Mouse (Mus musculus): Measurements from ENCODE around the gene Spryd4. TPM values are rescaled to one million over a fixed set of nuclear protein-coding genes. Genes with fewer than 3 reads are reported as not detected.
"Not testable (repeated sequence)": the region's sequence is repeated elsewhere in the genome, so short reads cannot be mapped to it uniquely, and the experiment has no call there.

Gene Spryd4
- polyA plus RNA-seq, 1 experiment from 2014 or later, result 22.4 TPM

GRCm38 (mm10) chr10:128194551-128195461 is 16.8 kb downstream of the Spryd4 start:
- H3K4me2 ChIP-seq (replicated peaks), result peak overlapping the region; percentile 98
- 0 out of 2 replicates have a peak overlapping the region, but pooled peaks have one; percentile 63 for H3K27ac ChIP-seq
- H3K4me3 ChIP-seq (replicated peaks; ENCODE audit: low read length), result peak overlapping the region; percentile 71
- H3K36me3 ChIP-seq (replicated peaks; ENCODE audit: control insufficient read depth, insufficient read depth), result no peaks in the 10 kb centered on the region
- no peaks in the 10 kb centered on the region for H3K9me3 ChIP-seq (ENCODE audit: control insufficient read depth, low read length)
- ATAC-seq (ENCODE audit: low FRiP score) (peak; percentile 87), DNase-seq (ENCODE audit: low spot score) (no peak)
- H3K9ac ChIP-seq, result peak overlapping the region; percentile 78
- under 1% methylated on average over 62 of the region's 79 CpGs for WGBS
- peaks cover 8% of the 10 kb centered on the region; the same call in 1 of the 2 replicates for H3K4me1 ChIP-seq (replicated peaks; ENCODE audit: control insufficient read depth, insufficient read depth, low read length)
- H3K27me3 ChIP-seq (ENCODE audit: control insufficient read depth, insufficient read depth, low read length), result peaks cover 25% of the 10 kb centered on the region

- H3K9me3 ChIP-seq (ENCODE audit: control insufficient read depth, low read length), result no peaks in the 10 kb centered on the region
- ATAC-seq (ENCODE audit: low FRiP score) (peak; percentile 96), DNase-seq (ENCODE audit: low spot score) (peak; percentile 94)
- H3K4me2 ChIP-seq (replicated peaks), result peak within 1 kb of the TSS; percentile 98
- peaks cover 8% of the 10 kb centered on the region; the same call in 1 of the 2 replicates for H3K4me1 ChIP-seq (replicated peaks; ENCODE audit: control insufficient read depth, insufficient read depth, low read length)
- H3K9ac ChIP-seq, result peak within 1 kb of the TSS; percentile 78
- peaks cover 25% of the 10 kb centered on the region for H3K27me3 ChIP-seq (ENCODE audit: control insufficient read depth, insufficient read depth, low read length)
- H3K27ac ChIP-seq, result 0 out of 2 replicates have a peak within 1 kb of the TSS, but pooled peaks have one; percentile 63
- H3K36me3 ChIP-seq (replicated peaks; ENCODE audit: control insufficient read depth, insufficient read depth), result no peaks in the 10 kb centered on the region
- WGBS, result under 1% methylated on average over 42 of the region's 46 CpGs
- H3K4me3 ChIP-seq (replicated peaks; ENCODE audit: low read length), result peak within 1 kb of the TSS; percentile 71
These were observed 17.5 kb downstream of the Spryd4 start, which contains the start of gene Gls2 for GRCm38 (mm10) chr10:128194024-128194550. Gls2 (plus strand) TSS chr10:128194457.

GRCm38 (mm10) chr10:128193113-128193512 is 18.5 kb downstream of the Spryd4 start:
- 95% methylated on average over 6 of the region's 6 CpGs for WGBS
- Histone ChIP-seq H3K4me3 (replicated peaks; ENCODE audit: low read length) (no peak overlapping the region), H3K9ac (no peak overlapping the region)

GRCm38 (mm10) chr10:128192030-128192766 is 19.4 kb downstream of the Spryd4 start:
- H3K27me3 ChIP-seq (ENCODE audit: control insufficient read depth, insufficient read depth, low read length), result peaks cover 25% of the 10 kb centered on the region
- not testable (repeated sequence) for H3K36me3 ChIP-seq (replicated peaks; ENCODE audit: control insufficient read depth, insufficient read depth); DNase-seq (ENCODE audit: low spot score); H3K9me3 ChIP-seq (ENCODE audit: control insufficient read depth, low read length); ATAC-seq (ENCODE audit: low FRiP score); H3K27ac ChIP-seq; H3K4me3 ChIP-seq (replicated peaks; ENCODE audit: low read length); H3K4me2 ChIP-seq (replicated peaks); H3K9ac ChIP-seq; H3K4me1 ChIP-seq (replicated peaks; ENCODE audit: control insufficient read depth, insufficient read depth, low read length)
- 92% methylated on average over 3 of the region's 3 CpGs for WGBS

More at GRCm38 (mm10) chr10:128193113-128193512, 18.5 kb downstream of the Spryd4 start:
- DNase-seq (ENCODE audit: low spot score) (no peak), ATAC-seq (ENCODE audit: low FRiP score) (no peak)
- H3K9me3 ChIP-seq (ENCODE audit: control insufficient read depth, low read length), result no peaks in the 10 kb centered on the region
- H3K4me2 ChIP-seq (replicated peaks), result no peak overlapping the region
- no peak overlapping the region for H3K27ac ChIP-seq
- H3K27me3 ChIP-seq (ENCODE audit: control insufficient read depth, insufficient read depth, low read length), result peaks cover 25% of the 10 kb centered on the region
- H3K4me1 ChIP-seq (replicated peaks; ENCODE audit: control insufficient read depth, insufficient read depth, low read length), result peaks cover 8% of the 10 kb centered on the region; the same call in 1 of the 2 replicates
- H3K36me3 ChIP-seq (replicated peaks; ENCODE audit: control insufficient read depth, insufficient read depth), result no peaks in the 10 kb centered on the region

- Histone ChIP-seq H3K9me3 (ENCODE audit: control insufficient read depth, low read length) (no peaks in the 10 kb centered on the region), H3K4me3 (replicated peaks; ENCODE audit: low read length) (no peak overlapping the region), H3K27ac (no peak overlapping the region), H3K4me1 (replicated peaks; ENCODE audit: control insufficient read depth, insufficient read depth, low read length) (peaks cover 8% of the 10 kb centered on the region; the same call in 1 of the 2 replicates), H3K36me3 (replicated peaks; ENCODE audit: control insufficient read depth, insufficient read depth) (no peaks in the 10 kb centered on the region), H3K9ac (no peak overlapping the region), H3K27me3 (ENCODE audit: control insufficient read depth, insufficient read depth, low read length) (peaks cover 18% of the 10 kb centered on the region), H3K4me2 (replicated peaks) (no peak overlapping the region)
- no peak for ATAC-seq (ENCODE audit: low FRiP score)
- WGBS, result 88% methylated on average over 2 of the region's 2 CpGs
- DNase-seq (ENCODE audit: low spot score), result no peak
These were observed 20.1 kb downstream of the Spryd4 start for GRCm38 (mm10) chr10:128191472-128191871.

GRCm38 (mm10) chr10:128188242-128188877 is 23.2 kb downstream of the Spryd4 start:
- no peak overlapping the region for H3K4me2 ChIP-seq (replicated peaks)
- H3K9me3 ChIP-seq (ENCODE audit: control insufficient read depth, low read length), result no peaks in the 10 kb centered on the region
- H3K36me3 ChIP-seq (replicated peaks; ENCODE audit: control insufficient read depth, insufficient read depth), result no peaks in the 10 kb centered on the region
- no peaks in the 10 kb centered on the region for H3K4me1 ChIP-seq (replicated peaks; ENCODE audit: control insufficient read depth, insufficient read depth, low read length)
- DNase-seq (ENCODE audit: low spot score) (peak; percentile 91), ATAC-seq (ENCODE audit: low FRiP score) (no peak; the same call in 1 of the 2 replicates)
- H3K4me3 ChIP-seq (replicated peaks; ENCODE audit: low read length), result no peak overlapping the region
- H3K27ac ChIP-seq, result no peak overlapping the region
- 54% methylated on average over 2 of the region's 2 CpGs for WGBS
- no peak overlapping the region for H3K9ac ChIP-seq
- H3K27me3 ChIP-seq (ENCODE audit: control insufficient read depth, insufficient read depth, low read length), result no peaks in the 10 kb centered on the region

- H3K9me3 ChIP-seq (ENCODE audit: control insufficient read depth, low read length), result no peaks in the 10 kb centered on the region
- WGBS, result 65% methylated on average over 5 of the region's 5 CpGs
- H3K4me2 ChIP-seq (replicated peaks), result no peak overlapping the region
- no peak for ATAC-seq (ENCODE audit: low FRiP score)
- H3K4me1 ChIP-seq (replicated peaks; ENCODE audit: control insufficient read depth, insufficient read depth, low read length), result no peaks in the 10 kb centered on the region
- H3K9ac ChIP-seq, result no peak overlapping the region
- H3K27ac ChIP-seq, result no peak overlapping the region
- H3K36me3 ChIP-seq (replicated peaks; ENCODE audit: control insufficient read depth, insufficient read depth), result no peaks in the 10 kb centered on the region
- H3K27me3 ChIP-seq (ENCODE audit: control insufficient read depth, insufficient read depth, low read length), result no peaks in the 10 kb centered on the region
- no peak for DNase-seq (ENCODE audit: low spot score)
- H3K4me3 ChIP-seq (replicated peaks; ENCODE audit: low read length), result no peak overlapping the region
These were observed 24.4 kb downstream of the Spryd4 start for GRCm38 (mm10) chr10:128187181-128187605.

GRCm38 (mm10) chr10:128185959-128186358 is 25.6 kb downstream of the Spryd4 start:
- peak; percentile 85 for DNase-seq (ENCODE audit: low spot score)
- no peaks in the 10 kb centered on the region for H3K36me3 ChIP-seq (replicated peaks; ENCODE audit: control insufficient read depth, insufficient read depth)
- no peak overlapping the region for H3K27ac ChIP-seq
- WGBS, result 59% methylated on average over 2 of the region's 2 CpGs
- H3K4me3 ChIP-seq (replicated peaks; ENCODE audit: low read length), result no peak overlapping the region
- no peak overlapping the region for H3K9ac ChIP-seq
- no peak for ATAC-seq (ENCODE audit: low FRiP score)
- no peaks in the 10 kb centered on the region for H3K27me3 ChIP-seq (ENCODE audit: control insufficient read depth, insufficient read depth, low read length)
- H3K4me1 ChIP-seq (replicated peaks; ENCODE audit: control insufficient read depth, insufficient read depth, low read length), result no peaks in the 10 kb centered on the region
- no peaks in the 10 kb centered on the region for H3K9me3 ChIP-seq (ENCODE audit: control insufficient read depth, low read length)
- H3K4me2 ChIP-seq (replicated peaks), result no peak overlapping the region

Measured in hindbrain, embryonic 14.5 days (tissue).